Mouse (Mus musculus): ENCODE results near the gene Spaca3.

GRCm38 (mm10) chr11:80835395-80835794 lies 22.8 kb upstream of the Spaca3 start:
- TF ChIP-seq CTCF (conservative IDR thresholded peaks at IDR 0.05; ENCODE audit: low read length): no peak
- no peak for TF ChIP-seq NANOG (IDR thresholded peaks at IDR 0.05; ENCODE audit: borderline replicate concordance, low read length)
- TF ChIP-seq POU5F1 (IDR thresholded peaks at IDR 0.05; ENCODE audit: borderline replicate concordance, low read length): no peak
